In the genomic region with DNA sequence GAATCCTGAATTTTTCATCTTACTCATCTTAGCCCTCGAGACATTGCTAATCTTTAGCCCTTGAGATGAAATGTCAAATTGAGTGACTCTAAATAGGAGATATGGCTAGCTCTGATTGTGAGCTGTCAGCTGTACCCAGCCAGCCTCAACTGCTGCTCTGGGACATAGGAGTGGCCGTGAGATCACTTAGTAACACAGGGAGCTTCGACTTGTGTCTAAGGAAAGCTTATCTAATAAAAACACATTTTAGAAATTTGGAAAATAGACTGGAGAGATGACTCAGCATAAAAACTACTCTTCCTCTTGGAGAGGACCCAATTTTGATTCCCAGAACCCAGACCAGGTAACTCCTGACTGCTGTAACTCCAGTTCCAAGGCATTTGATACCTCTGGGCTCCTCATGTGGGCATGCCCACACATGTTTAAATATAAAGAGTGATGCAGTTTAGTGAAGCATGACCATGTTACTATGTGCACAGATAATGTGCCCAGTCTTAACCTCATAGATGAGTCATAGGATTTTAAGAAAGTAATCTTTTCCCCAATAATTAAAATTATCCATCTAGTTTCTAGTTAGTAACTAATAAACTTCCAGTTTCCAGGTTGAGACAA, we compare ENCODE assay signal across 15 mouse cellular contexts.
DNase-seq lines count a peak whose midpoint lies in the region; ATAC-seq and TF ChIP-seq lines count a peak whose summit lies in the region.
"Had no signal": no experiment of that assay in that cellular context is flagged by ENCODE, and none has a peak within 500 bp of the region (broad histone marks: within the 10 kb centered on the region; RNA-seq: fewer than 3 reads in every experiment).

No protein-coding gene starts in this region.

- peak overlapping the region; percentile 34; the same call in 1 of the 2 replicates for H3K4me2 ChIP-seq in liver, embryonic 16.5 days (ENCODE audit: low read depth, low read length)
- H3K4me2 ChIP-seq: embryonic facial prominence, embryonic 12.5 days; forebrain, embryonic 12.5 days had no signal

- no peak overlapping the region for H3K9ac ChIP-seq in liver, embryonic 16.5 days (ENCODE audit: low read depth, low read length)
- H3K9ac ChIP-seq: embryonic facial prominence, embryonic 12.5 days; forebrain, embryonic 12.5 days had no signal

- H3K4me1 ChIP-seq in liver, embryonic 16.5 days (ENCODE audit: control insufficient read depth, low read depth, low read length): peaks cover 25% of the 10 kb centered on the region
- peaks cover 6% of the 10 kb centered on the region; the same call in 1 of the 2 replicates for H3K4me1 ChIP-seq in midbrain, embryonic 10.5 days
- peaks cover 18% of the 10 kb centered on the region for H3K4me1 ChIP-seq in hindbrain, embryonic 10.5 days (replicated peaks)
- H3K4me1 ChIP-seq: embryonic facial prominence, embryonic 12.5 days; forebrain, embryonic 12.5 days had no signal

- H3K27ac ChIP-seq in gastrocnemius, adult 2 months: peak overlapping the region; percentile 0; the same call in 1 of the 2 replicates
- H3K27ac ChIP-seq in liver, embryonic 16.5 days (ENCODE audit: low read length): peak overlapping the region; percentile 92
- H3K27ac ChIP-seq in midbrain, embryonic 10.5 days (replicated peaks): no peak overlapping the region
- no peak overlapping the region for H3K27ac ChIP-seq in hindbrain, embryonic 10.5 days
- H3K27ac ChIP-seq: embryonic facial prominence, embryonic 12.5 days; forebrain, embryonic 12.5 days had no signal

- H3K9me3 ChIP-seq in liver, embryonic 16.5 days (replicated peaks; ENCODE audit: control insufficient read depth, low read length): no peaks in the 10 kb centered on the region
- no peaks in the 10 kb centered on the region for H3K9me3 ChIP-seq in midbrain, embryonic 10.5 days (replicated peaks)
- H3K9me3 ChIP-seq in hindbrain, embryonic 10.5 days: no peaks in the 10 kb centered on the region
- H3K9me3 ChIP-seq: embryonic facial prominence, embryonic 12.5 days; forebrain, embryonic 12.5 days had no signal

- H3K4me3 ChIP-seq in gastrocnemius, adult 2 months: no peak overlapping the region
- H3K4me3 ChIP-seq in liver, embryonic 16.5 days (ENCODE audit: low read depth, low read length): no peak overlapping the region
- H3K4me3 ChIP-seq in midbrain, embryonic 10.5 days: no peak overlapping the region
- H3K4me3 ChIP-seq in hindbrain, embryonic 10.5 days: no peak overlapping the region
- H3K4me3 ChIP-seq: embryonic facial prominence, embryonic 12.5 days; forebrain, embryonic 12.5 days had no signal

- no peak for TF ChIP-seq CTCF in gastrocnemius, adult 2 months (IDR thresholded peaks at IDR 0.05)

- intact Hi-C loops in gastrocnemius, adult 2 months (cut with DNase I): no loop called here
- intact Hi-C loops in gastrocnemius, postnatal 14 days (cut with DNase I; ENCODE audit: low total_unique reads): no loop called here

- no peaks in the 10 kb centered on the region; the same call in 1 of the 2 replicates for H3K36me3 ChIP-seq in liver, embryonic 16.5 days (ENCODE audit: control insufficient read depth, insufficient read depth)
- no peaks in the 10 kb centered on the region for H3K36me3 ChIP-seq in midbrain, embryonic 10.5 days
- H3K36me3 ChIP-seq in hindbrain, embryonic 10.5 days: no peaks in the 10 kb centered on the region
- H3K36me3 ChIP-seq: embryonic facial prominence, embryonic 12.5 days had no signal

- no peaks in the 10 kb centered on the region for H3K27me3 ChIP-seq in liver, embryonic 16.5 days (ENCODE audit: control insufficient read depth, insufficient read depth, low read depth, low read length)
- H3K27me3 ChIP-seq in midbrain, embryonic 10.5 days (ENCODE audit: low read depth, poor library complexity, severe bottlenecking): no peaks in the 10 kb centered on the region
- no peaks in the 10 kb centered on the region for H3K27me3 ChIP-seq in hindbrain, embryonic 10.5 days (ENCODE audit: insufficient read depth, poor library complexity, severe bottlenecking)
- H3K27me3 ChIP-seq: embryonic facial prominence, embryonic 12.5 days; forebrain, embryonic 12.5 days had no signal

- WGBS in liver, embryonic 16.5 days (ENCODE audit: insufficient replicate concordance): 25% methylated on average over 3 of the region's 3 CpGs
- WGBS in midbrain, embryonic 10.5 days: 90% methylated on average over 3 of the region's 3 CpGs
- WGBS in hindbrain, embryonic 10.5 days: 87% methylated on average over 3 of the region's 3 CpGs

- ATAC-seq in common myeloid progenitor, adult 5-6 weeks (replicated peaks; ENCODE audit: low read depth, poor library complexity, severe bottlenecking): peak; percentile 66
- ATAC-seq in liver, embryonic 16.5 days (ENCODE audit: low read depth): peak; percentile 98
- ATAC-seq: activated CD4-positive, CD25-positive, alpha-beta regulatory T cell, adult 4 months had no signal

- DNase-seq in gastrocnemius, adult 2 months: no peak
- no peak for DNase-seq in gastrocnemius, postnatal 14 days
- DNase-seq in 416B (ENCODE audit: low read depth): peak; percentile 64
- no peak for DNase-seq in midbrain, embryonic 10.5 days (ENCODE audit: low spot score)
- no peak for DNase-seq in hindbrain, embryonic 10.5 days (ENCODE audit: low spot score)
- DNase-seq in right cerebral cortex, adult 18-20 months: no peak
- DNase-seq: cerebellum, adult 9-11 months; heart, adult 11 months; heart, postnatal 14 days; thymus, postnatal 14 days had no signal

Comparison
In these comparisons a context has a peak if more than half of its experiments do, and no peak if none do; other contexts are left out.
1. H3K27ac ChIP-seq: peak in gastrocnemius, adult 2 months (single experiment) and liver, embryonic 16.5 days (single experiment); none in midbrain, embryonic 10.5 days (single experiment) and hindbrain, embryonic 10.5 days (single experiment).